Comparison of ENCODE assay signal across 8 mouse cellular contexts in genomic region chr6:67069800-67070315, GRCm38 (mm10). TPM values are rescaled to one million over a fixed set of nuclear protein-coding genes. Genes with fewer than 3 reads are reported as not detected.
DNase-seq lines count a peak whose midpoint lies in the region; ATAC-seq and TF ChIP-seq lines count a peak whose summit lies in the region.

No protein-coding gene starts in this region.

- peak overlapping the region; percentile 86 for H3K27ac ChIP-seq in bone marrow macrophage, adult 2 months (ENCODE audit: insufficient read depth, low read depth, low read length)

- peak overlapping the region; percentile 44 for H3K4me3 ChIP-seq in bone marrow macrophage, adult 2 months (ENCODE audit: insufficient read depth, low read length)

- intact Hi-C loops in left cerebral cortex, postnatal 4 days (cut with DNase I) = no loop called here
- intact Hi-C loops in left cerebral cortex, postnatal 14 days (cut with DNase I) = no loop called here

- TF ChIP-seq CTCF in bone marrow macrophage, adult 2 months (IDR thresholded peaks at IDR 0.05; ENCODE audit: low read depth, low read length) = no peak

- ATAC-seq in megakaryocyte progenitor cell, adult 5-6 weeks (replicated peaks; ENCODE audit: poor library complexity) = peak; percentile 21; the same call in 1 of the 2 replicates

- H3K4me1 ChIP-seq in bone marrow macrophage, adult 2 months (ENCODE audit: control insufficient read depth, insufficient read depth, low read length) = peaks cover 39% of the 10 kb centered on the region

- no peak for TF ChIP-seq POLR2A in bone marrow macrophage, adult 2 months (IDR thresholded peaks at IDR 0.05; ENCODE audit: borderline replicate concordance, low read depth, low read length)

- DNase-seq in cerebellum, adult 18-20 months = peak; percentile 8 to 11
- DNase-seq in cerebellum, adult 9-11 months = no peak
- DNase-seq in left cerebral cortex, postnatal 4 days = peak; percentile 20
- DNase-seq in left cerebral cortex, postnatal 14 days (ENCODE audit: low spot score in 2 of 2) = no peak
- DNase-seq in left cerebral cortex, adult 18-20 months (ENCODE audit: low spot score in 2 of 2) = no peak
- no peak for DNase-seq in adrenal gland, adult 2 months

RNA-seq across cellular contexts. Expression of gene Gadd45a, which starts 32.6 kb away (rescaled TPM):
- total RNA-seq in left cerebral cortex, postnatal 4 days (2021) = 1 to 10 TPM; 3.2 to 4.0 TPM
- total RNA-seq in left cerebral cortex, postnatal 14 days (2021) = 10 to 100 TPM in 1 of 2 experiments, 1 to 10 TPM in 1; 6.6 to 10.3 TPM
- polyA plus RNA-seq in bone marrow macrophage, adult 2 months (2012; ENCODE audit: insufficient read depth, insufficient read length, missing spikeins) = 11.6 and 14.6 TPM in 2 replicates
- total RNA-seq in megakaryocyte progenitor cell, adult 5-6 weeks (2015) = 50.6 and 58.0 TPM in 2 replicates
- 40.4 and 64.3 TPM in 2 replicates for total RNA-seq in megakaryocyte progenitor cell, adult 5-6 weeks (2017)
- 10 to 100 TPM; 10.1 to 15.4 TPM for total RNA-seq in left cerebral cortex, adult 18-20 months (2021)
- 10 to 100 TPM; 15.3 to 51.4 TPM for total RNA-seq in adrenal gland, adult 2 months (2021)
- 77.3 and 93.9 TPM in 2 replicates for polyA plus RNA-seq in adrenal gland, adult 2 months (2012; rRNA removed)

Comparison
In these comparisons a context has a peak if more than half of its experiments do, and no peak if none do; other contexts are left out.
1. DNase-seq: peak in cerebellum, adult 18-20 months (2 of 2) and left cerebral cortex, postnatal 4 days (single experiment); none in cerebellum, adult 9-11 months (single experiment), left cerebral cortex, postnatal 14 days (0 of 2), left cerebral cortex, adult 18-20 months (0 of 2) and adrenal gland, adult 2 months (single experiment).